Mouse (Mus musculus) stomach, embryonic 15.5 days (tissue): Measurements from ENCODE around the gene Ncapd2. TPM values are rescaled to one million over a fixed set of nuclear protein-coding genes. Genes with fewer than 3 reads are reported as not detected.

Experiments
- ATAC-seq: fragments of 200-750 bp; cut with Nextera tagmentation; 2 replicates; pipeline ENCODE4 v1.8.0; 2017; ENCODE audit warnings: low read depth, moderate number of reproducible peaks, moderate TSS enrichment; ENCODE audit not compliant: insufficient read depth, low FRiP score
- H3K27ac ChIP-seq: fragments of 300-500 bp; sonication (generic); 2 replicates; pipeline ENCODE4 v1.5.1; 2015; ENCODE audit warnings: mild to moderate bottlenecking, inconsistent platforms
- H3K27me3 ChIP-seq: fragments of 300-500 bp; sonication (generic); replicated peaks from 2 replicates; pipeline ENCODE4 v1.6.1; 2015; ENCODE audit warnings: inconsistent platforms
- H3K36me3 ChIP-seq: fragments of 300-500 bp; sonication (generic); 2 replicates; pipeline ENCODE4 v1.6.1; 2015; ENCODE audit warnings: inconsistent platforms
- H3K4me1 ChIP-seq: fragments of 300-500 bp; sonication (generic); 2 replicates; pipeline ENCODE4 v1.6.1; 2015; ENCODE audit warnings: inconsistent platforms
- H3K4me2 ChIP-seq: fragments of 300-500 bp; sonication (generic); 2 replicates; pipeline ENCODE4 v1.6.1; 2015; ENCODE audit warnings: mild to moderate bottlenecking, inconsistent platforms
- H3K4me3 ChIP-seq: fragments of 300-500 bp; sonication (generic); replicated peaks from 2 replicates; pipeline ENCODE4 v1.5.1; 2015; ENCODE audit warnings: inconsistent platforms
- H3K9ac ChIP-seq: fragments of 300-500 bp; sonication (generic); 2 replicates; pipeline ENCODE4 v1.6.1; 2015; ENCODE audit warnings: inconsistent platforms
- H3K9me3 ChIP-seq: fragments of 300-500 bp; sonication (generic); 2 replicates; pipeline ENCODE4 v1.6.1; 2016; ENCODE audit warnings: inconsistent platforms
- WGBS: fragments of 180-500 bp; shearing (Covaris S2); methylation state at CpG from one replicate; pipeline ENCODE4 v1.1.7; 2015; 5-methylcytosine and 5-hydroxymethylcytosine counted together
- polyA plus RNA-seq: library from polyadenylated mRNA; unstranded; fragments of >200 nt; fragmentation: Nextera tagmentation; extraction: Ambion mirVana; gene quantifications from 2 replicates; pipeline ENCODE4 v1.2.1, GENCODE M21; 2015

The Ncapd2 gene
- polyA plus RNA-seq, 1 experiment from 2014 or later = 107 TPM

DNA sequence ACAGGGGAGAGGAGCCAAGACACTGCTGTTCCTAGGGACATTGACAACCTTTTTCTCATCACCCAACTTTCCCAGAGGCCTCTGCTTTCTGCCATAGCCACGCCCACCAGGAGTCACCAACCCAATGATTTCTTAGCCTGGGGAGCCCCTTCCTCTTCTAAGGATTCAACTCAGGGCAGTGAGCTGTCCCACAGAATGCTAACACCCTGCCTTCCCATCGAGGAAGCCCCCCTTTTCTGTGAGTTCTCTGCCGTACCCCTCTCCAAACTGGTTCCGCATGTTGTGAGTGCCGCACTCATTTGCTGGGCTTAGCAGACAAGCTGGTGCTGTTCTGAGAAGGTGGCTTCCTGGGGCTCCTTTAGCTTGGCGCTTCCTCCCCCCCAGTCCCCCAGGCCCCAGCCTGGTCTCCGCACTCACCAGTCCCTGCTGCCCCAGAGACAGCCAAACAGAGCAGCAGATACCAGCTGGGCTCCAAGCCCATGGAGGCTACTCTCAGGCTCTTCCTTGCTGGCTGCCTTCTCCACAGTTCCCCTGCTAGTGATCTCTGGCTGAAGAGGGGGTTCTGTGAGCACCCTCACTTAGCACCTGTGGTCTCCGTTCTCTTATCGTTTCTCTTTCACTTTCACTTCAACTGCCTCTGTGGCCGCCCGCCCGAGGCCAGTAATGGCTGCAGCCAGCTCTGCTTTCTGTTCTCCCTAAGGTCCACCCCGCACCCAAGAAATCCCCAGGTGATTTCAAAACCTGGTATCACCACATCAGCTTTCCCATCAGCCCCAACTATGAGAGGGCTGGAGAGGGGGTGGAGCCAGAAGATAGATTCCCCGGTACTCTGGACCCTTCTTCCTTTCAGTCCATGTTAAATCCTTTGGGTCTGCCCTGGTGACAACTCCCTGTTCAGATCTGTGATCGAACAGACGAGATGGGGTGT is 39.9 kb upstream of the Ncapd2 start, which contains the start of gene Tapbpl:
Tapbpl (minus strand) TSS at position 744 of the 928 bp plus-strand sequence.
- H3K27me3 ChIP-seq = no peaks in the 10 kb centered on the region
- no peaks in the 10 kb centered on the region for H3K9me3 ChIP-seq
- peak within 1 kb of the TSS; percentile 69 for H3K9ac ChIP-seq
- peak within 1 kb of the TSS; percentile 86 for H3K27ac ChIP-seq
- ATAC-seq = peak; percentile 54
- peak within 1 kb of the TSS; percentile 94 for H3K4me2 ChIP-seq
- H3K36me3 ChIP-seq = 0 out of 2 replicates have a peak, but pooled peaks cover 3% of the 10 kb centered on the region
- WGBS = 2% methylated on average over 16 of the region's 16 CpGs
- peak within 1 kb of the TSS; percentile 61 for H3K4me3 ChIP-seq
- peaks cover 9% of the 10 kb centered on the region for H3K4me1 ChIP-seq

DNA sequence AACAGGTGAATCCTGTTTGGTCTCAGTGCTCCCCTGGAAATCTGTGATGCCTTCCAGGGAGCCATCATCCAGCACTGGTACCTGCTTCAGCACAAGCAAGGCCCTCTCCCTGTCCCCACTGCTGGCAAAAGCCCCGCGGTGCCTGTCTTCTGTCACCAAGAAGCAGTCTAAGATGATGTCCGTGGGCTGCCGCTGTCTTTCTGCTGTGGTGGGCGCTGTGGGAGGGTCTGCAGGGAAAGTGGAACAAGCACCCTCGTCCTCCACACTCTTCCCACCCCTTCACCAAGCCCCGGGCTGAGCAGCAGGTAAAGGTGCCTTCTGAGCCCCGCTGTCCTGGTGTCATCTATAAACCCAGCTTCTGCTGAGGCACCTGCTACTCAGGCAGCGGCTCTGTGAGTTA is 39.1 kb upstream of the Ncapd2 start:
- Histone ChIP-seq H3K4me2 (peak overlapping the region; percentile 94), H3K9me3 (no peaks in the 10 kb centered on the region), H3K9ac (no peak overlapping the region), H3K36me3 (0 out of 2 replicates have a peak, but pooled peaks cover 3% of the 10 kb centered on the region), H3K4me1 (peaks cover 9% of the 10 kb centered on the region), H3K4me3 (no peak overlapping the region), H3K27ac (no peak overlapping the region), H3K27me3 (no peaks in the 10 kb centered on the region)
- ATAC-seq = no peak
- 62% methylated on average over 9 of the region's 9 CpGs for WGBS

- no peaks in the 10 kb centered on the region for H3K9me3 ChIP-seq
- peaks cover 6% of the 10 kb centered on the region; the same call in 1 of the 2 replicates for H3K36me3 ChIP-seq
- no peak overlapping the region for H3K27ac ChIP-seq
- no peak for ATAC-seq
- H3K4me2 ChIP-seq = no peak overlapping the region
- no peak overlapping the region for H3K4me3 ChIP-seq
- 0 out of 2 replicates have a peak, but pooled peaks cover 1% of the 10 kb centered on the region for H3K4me1 ChIP-seq
- H3K27me3 ChIP-seq = no peaks in the 10 kb centered on the region
- no peak overlapping the region for H3K9ac ChIP-seq
- WGBS = 84% methylated on average over 5 of the region's 5 CpGs
Observed at GRCm38 (mm10) chr6:125225518-125226115, 34.1 kb upstream of the Ncapd2 start.

DNA sequence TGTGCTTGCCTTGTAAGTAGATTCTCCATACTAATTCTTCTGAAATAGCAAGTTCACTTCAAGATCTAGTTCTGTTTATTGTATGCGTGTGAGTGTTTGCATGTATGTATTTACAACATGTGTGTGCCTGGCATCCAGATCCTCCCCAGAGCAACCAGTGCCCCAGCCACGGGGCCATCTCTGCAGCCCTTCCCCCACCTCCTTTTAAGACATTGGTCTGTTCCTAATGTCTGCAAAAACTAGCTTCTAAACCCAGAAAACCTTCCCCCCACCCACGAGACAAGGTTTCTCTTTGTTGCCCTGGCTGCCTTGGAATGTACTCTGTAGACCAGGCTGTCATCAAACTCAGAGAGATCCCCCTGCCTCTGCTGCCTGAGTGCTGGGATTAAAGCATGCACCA is 31.1 kb upstream of the Ncapd2 start:
- H3K27me3 ChIP-seq = no peaks in the 10 kb centered on the region
- H3K36me3 ChIP-seq = peaks cover 6% of the 10 kb centered on the region; the same call in 1 of the 2 replicates
- 74% methylated on average over 3 of the region's 3 CpGs for WGBS
- H3K27ac ChIP-seq = no peak overlapping the region
- H3K9me3 ChIP-seq = no peaks in the 10 kb centered on the region
- no peak for ATAC-seq
- peaks cover under 1% of the 10 kb centered on the region; the same call in 1 of the 2 replicates for H3K4me1 ChIP-seq
- no peak overlapping the region for H3K4me2 ChIP-seq
- H3K9ac ChIP-seq = no peak overlapping the region
- no peak overlapping the region for H3K4me3 ChIP-seq

DNA sequence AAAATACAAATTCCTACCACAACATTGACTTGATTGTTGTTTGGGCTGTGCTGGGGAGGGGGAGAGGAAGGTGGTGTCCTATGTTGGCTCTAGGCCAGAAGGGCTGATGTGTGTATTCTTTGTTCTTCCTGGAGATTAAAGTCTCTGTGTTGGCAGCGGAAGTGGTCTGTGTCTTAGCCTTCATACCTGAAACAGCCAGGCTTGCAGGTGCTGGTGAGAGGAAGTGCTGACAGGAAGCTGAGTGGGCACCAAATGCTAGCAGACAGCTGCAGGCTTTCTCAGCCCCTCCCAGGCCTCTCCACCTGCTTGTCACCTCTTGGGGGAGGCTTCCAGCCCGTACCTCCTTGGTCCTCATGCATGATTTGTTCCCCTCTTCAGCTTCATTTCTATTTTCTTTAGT is 30.6 kb upstream of the Ncapd2 start:
- Histone ChIP-seq H3K9me3 (no peaks in the 10 kb centered on the region), H3K4me2 (no peak overlapping the region), H3K27me3 (no peaks in the 10 kb centered on the region), H3K4me1 (peaks cover 2% of the 10 kb centered on the region; the same call in 1 of the 2 replicates), H3K9ac (no peak overlapping the region), H3K4me3 (no peak overlapping the region), H3K36me3 (peaks cover 6% of the 10 kb centered on the region; the same call in 1 of the 2 replicates), H3K27ac (no peak overlapping the region)
- no peak for ATAC-seq
- whole genome bisulfite sequencing = 48% methylated on average over 2 of the region's 2 CpGs

DNA sequence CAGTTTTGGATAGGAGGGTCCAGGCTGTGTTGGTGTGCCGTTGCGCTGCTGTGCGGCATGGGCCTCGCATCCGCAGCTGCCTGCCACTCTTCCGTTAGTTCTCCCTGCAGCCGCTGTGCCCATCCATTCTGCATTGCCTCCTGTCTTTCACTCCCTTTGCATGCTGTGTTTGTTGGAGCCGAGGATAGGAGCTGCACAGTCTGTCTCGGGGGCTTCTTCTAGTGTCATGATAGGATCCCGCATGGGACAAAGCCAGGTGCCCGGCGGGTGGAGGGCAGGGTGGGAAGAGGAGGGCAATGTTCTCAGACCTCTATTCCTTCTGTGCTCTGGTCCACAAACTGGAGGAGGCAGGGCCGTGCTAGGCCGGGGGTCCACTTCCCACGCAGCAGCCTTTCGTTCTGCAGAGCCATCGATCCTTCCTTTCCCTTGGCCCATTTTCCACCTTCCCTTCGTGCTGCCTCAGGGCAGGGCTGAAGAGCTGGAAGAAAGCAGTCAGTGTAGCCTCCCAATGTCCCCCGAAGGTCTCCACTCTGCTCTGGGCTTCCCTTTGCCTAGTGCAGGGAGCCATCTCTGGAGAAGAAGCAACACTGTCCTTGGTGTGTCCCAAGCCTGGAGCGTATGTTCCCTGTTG is 29.7 kb upstream of the Ncapd2 start:
- WGBS = 90% methylated on average over 20 of the region's 20 CpGs
- H3K4me2 ChIP-seq = no peak overlapping the region
- no peak overlapping the region for H3K9ac ChIP-seq
- no peak overlapping the region for H3K27ac ChIP-seq
- no peak for ATAC-seq
- H3K36me3 ChIP-seq = peaks cover 3% of the 10 kb centered on the region; the same call in 1 of the 2 replicates
- H3K9me3 ChIP-seq = no peaks in the 10 kb centered on the region
- no peaks in the 10 kb centered on the region for H3K27me3 ChIP-seq
- peaks cover 5% of the 10 kb centered on the region; the same call in 1 of the 2 replicates for H3K4me1 ChIP-seq
- H3K4me3 ChIP-seq = no peak overlapping the region

- WGBS = 70% methylated on average over 4 of the region's 4 CpGs
- no peak for ATAC-seq
- peaks cover 10% of the 10 kb centered on the region; the same call in 1 of the 2 replicates for H3K4me1 ChIP-seq
- no peaks in the 10 kb centered on the region; the same call in 1 of the 2 replicates for H3K36me3 ChIP-seq
- no peaks in the 10 kb centered on the region for H3K27me3 ChIP-seq
- H3K9ac ChIP-seq = no peak overlapping the region
- no peaks in the 10 kb centered on the region for H3K9me3 ChIP-seq
- H3K4me3 ChIP-seq = no peak overlapping the region
- H3K27ac ChIP-seq = no peak overlapping the region
- H3K4me2 ChIP-seq = no peak overlapping the region
Observed at GRCm38 (mm10) chr6:125218963-125219362, 27.5 kb upstream of the Ncapd2 start.

- H3K4me2 ChIP-seq = no peak overlapping the region
- no peak overlapping the region for H3K4me3 ChIP-seq
- peaks cover 10% of the 10 kb centered on the region; the same call in 1 of the 2 replicates for H3K4me1 ChIP-seq
- H3K9me3 ChIP-seq = no peaks in the 10 kb centered on the region
- WGBS = 78% methylated on average over 11 of the region's 11 CpGs
- 0 out of 2 replicates have a peak, but pooled peaks cover 9% of the 10 kb centered on the region for H3K27me3 ChIP-seq
- ATAC-seq = no peak
- H3K9ac ChIP-seq = no peak overlapping the region
- no peak overlapping the region for H3K27ac ChIP-seq
- H3K36me3 ChIP-seq = no peaks in the 10 kb centered on the region
Observed at GRCm38 (mm10) chr6:125217899-125218298, 26.4 kb upstream of the Ncapd2 start.

- H3K4me3 ChIP-seq = no peak overlapping the region
- H3K27ac ChIP-seq = no peak overlapping the region
- no peaks in the 10 kb centered on the region for H3K9me3 ChIP-seq
- H3K4me2 ChIP-seq = no peak overlapping the region
- H3K9ac ChIP-seq = no peak overlapping the region
- no peak for ATAC-seq
- no peaks in the 10 kb centered on the region for H3K36me3 ChIP-seq
- WGBS = 75% methylated on average over 2 of the region's 2 CpGs
- peaks cover 10% of the 10 kb centered on the region; the same call in 1 of the 2 replicates for H3K4me1 ChIP-seq
- H3K27me3 ChIP-seq = 0 out of 2 replicates have a peak, but pooled peaks cover 9% of the 10 kb centered on the region
Observed at GRCm38 (mm10) chr6:125216898-125217297, 25.4 kb upstream of the Ncapd2 start.

DNA sequence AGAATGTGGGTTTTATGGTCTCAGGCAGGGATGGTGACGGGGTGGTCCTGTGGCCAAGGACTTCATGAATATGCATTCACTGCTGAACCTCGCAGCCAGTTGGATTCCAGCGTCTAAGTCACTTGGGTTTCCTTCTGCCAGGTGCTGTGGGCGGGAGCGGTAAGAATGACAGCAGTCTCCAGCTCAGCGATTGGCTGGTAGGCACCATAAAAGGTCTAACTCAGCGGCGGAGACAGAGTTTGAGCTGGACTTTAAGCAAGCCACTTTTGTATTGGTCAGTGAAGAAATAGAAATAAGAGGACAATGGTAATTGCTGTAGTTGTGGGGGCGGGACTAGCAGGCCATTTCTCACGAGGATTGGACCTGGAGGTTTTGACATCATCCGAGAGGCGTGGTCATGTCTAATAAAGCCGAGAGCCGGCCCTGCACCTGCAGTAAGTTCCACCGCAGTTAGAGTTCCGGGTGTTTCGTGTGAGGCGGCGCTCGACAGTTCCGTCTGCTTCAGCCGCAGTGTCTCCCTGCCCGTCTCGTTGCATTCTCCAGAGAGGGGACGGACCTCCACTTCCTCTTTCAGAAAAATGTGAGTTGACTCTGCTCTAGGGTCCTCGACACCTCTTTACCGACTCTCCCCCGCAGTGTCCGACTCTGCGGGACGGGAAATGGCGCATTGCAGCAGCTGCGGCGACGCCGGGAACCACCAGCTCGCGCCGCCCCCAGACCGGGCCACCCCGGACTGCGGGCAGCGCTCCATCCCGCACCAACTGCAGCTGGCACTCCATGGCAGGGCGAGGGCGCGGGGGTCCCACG is 23.9 kb upstream of the Ncapd2 start, which contains the start of gene Vamp1:
Vamp1 (plus strand) TSS at position 404 of the 807 bp plus-strand sequence.
- H3K9ac ChIP-seq = peak within 1 kb of the TSS; percentile 72; the same call in 1 of the 2 replicates
- H3K4me2 ChIP-seq = peak within 1 kb of the TSS; percentile 95
- no peaks in the 10 kb centered on the region for H3K9me3 ChIP-seq
- peak within 1 kb of the TSS; percentile 69 for H3K27ac ChIP-seq
- peak; percentile 96 for ATAC-seq
- H3K4me3 ChIP-seq = peak within 1 kb of the TSS; percentile 73
- under 1% methylated on average over 48 of the region's 48 CpGs for WGBS
- peaks cover 10% of the 10 kb centered on the region; the same call in 1 of the 2 replicates for H3K4me1 ChIP-seq
- H3K27me3 ChIP-seq = 0 out of 2 replicates have a peak, but pooled peaks cover 9% of the 10 kb centered on the region
- no peaks in the 10 kb centered on the region for H3K36me3 ChIP-seq

GRCm38 (mm10) chr6:125213715-125214114 is 22.2 kb upstream of the Ncapd2 start:
- 79% methylated on average over 6 of the region's 6 CpGs for WGBS

More at GRCm38 (mm10) chr6:125213715-125214114, 22.2 kb upstream of the Ncapd2 start:
- Histone ChIP-seq H3K9ac (no peak overlapping the region), H3K4me1 (peaks cover 10% of the 10 kb centered on the region; the same call in 1 of the 2 replicates), H3K27ac (no peak overlapping the region), H3K9me3 (no peaks in the 10 kb centered on the region), H3K4me2 (no peak overlapping the region), H3K36me3 (no peaks in the 10 kb centered on the region), H3K27me3 (0 out of 2 replicates have a peak, but pooled peaks cover 9% of the 10 kb centered on the region), H3K4me3 (no peak overlapping the region)
- no peak for ATAC-seq
